Mouse (Mus musculus) ES-Bruce4 (cell line): ENCODE data around the gene Trpt1.

Experiments used
- CTCF ChIP-seq: IDR thresholded peaks from one replicate; pipeline ENCODE4 v1.8.1; 2011; ENCODE audit warnings: low read depth, low read length
- EP300 ChIP-seq: IDR thresholded peaks from 2 replicates; pipeline ENCODE4 v1.6.1; 2011; ENCODE audit warnings: low read depth, low read length; ENCODE audit not compliant: insufficient read depth
- POLR2A ChIP-seq: IDR thresholded peaks from one replicate; pipeline ENCODE4 v1.8.1; 2011; ENCODE audit warnings: low read length; ENCODE audit not compliant: insufficient read depth

DNA sequence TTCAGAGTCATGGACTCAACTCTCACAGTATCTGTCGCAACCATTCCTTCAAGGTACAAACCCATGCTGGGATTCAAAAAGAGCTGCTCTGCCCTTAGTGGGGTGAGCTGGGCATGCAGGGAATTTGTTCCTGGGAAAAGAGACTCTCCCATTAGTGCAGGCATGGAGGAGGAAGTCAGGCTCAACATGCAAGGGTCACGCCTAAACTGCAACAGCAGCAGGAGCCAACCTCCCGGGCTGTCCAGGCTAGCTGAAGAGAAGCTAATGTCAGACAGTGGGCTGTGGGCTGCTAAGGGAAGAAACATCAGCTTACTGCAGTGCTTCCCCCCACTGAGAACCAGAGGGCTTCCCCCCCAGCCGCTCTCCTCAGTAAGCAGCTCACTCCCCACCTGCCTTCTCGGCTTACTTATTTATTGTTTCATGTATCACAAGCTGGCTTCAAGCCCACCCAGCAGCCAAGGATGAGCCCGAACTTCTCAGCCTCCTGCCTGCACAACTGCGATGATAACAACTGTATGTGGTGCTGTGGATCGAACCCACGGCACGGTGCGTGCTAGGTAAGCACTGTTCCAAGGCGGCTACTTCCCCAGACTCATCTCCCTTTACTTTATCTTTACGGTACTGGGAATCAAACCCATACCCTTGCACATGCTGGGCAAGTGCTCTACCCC lies 23.5 kb upstream of the Trpt1 start:
- TF ChIP-seq POLR2A (no peak), EP300 (no peak), CTCF (no peak)
